Mouse (Mus musculus) intestine, embryonic 14.5 days (tissue): ENCODE measurements at regions not wholly inside any gene's neighbourhood (a gene's known extent, or its start where the extent isn't known, plus 50 kb on each side); places are given as distances from the start of the nearest gene placed in this dataset.
"Not testable (repeated sequence)": the region's sequence is repeated elsewhere in the genome, so short reads cannot be mapped to it uniquely, and the experiment has no call there.

Source experiments
- ATAC-seq: fragments of 200-750 bp; cut with Nextera tagmentation; replicated peaks from 2 replicates; pipeline ENCODE4 v1.8.0; 2017; ENCODE audit warnings: low read depth, moderate number of reproducible peaks, moderate TSS enrichment, moderate library complexity; ENCODE audit not compliant: low FRiP score, low TSS enrichment
- DNase-seq: peaks from one replicate; pipeline ENCODE4 v3.0.0-alpha.2; 2018; ENCODE audit warnings: low spot score
- H3K27ac ChIP-seq: fragments of 300-500 bp; sonication (generic); 2 replicates; pipeline ENCODE4 v1.5.1; 2014; ENCODE audit warnings: low read depth, mild to moderate bottlenecking, control low read depth
- H3K27me3 ChIP-seq: fragments of 300-500 bp; sonication (generic); replicated peaks from 2 replicates; pipeline ENCODE4 v1.6.1; 2014; ENCODE audit warnings: low read length, control low read depth; ENCODE audit not compliant: control insufficient read depth, insufficient read depth
- H3K36me3 ChIP-seq: fragments of 300-500 bp; sonication (generic); 2 replicates; pipeline ENCODE4 v1.6.1; 2014; ENCODE audit warnings: low read length, control low read depth; ENCODE audit not compliant: control insufficient read depth, insufficient read depth
- H3K4me1 ChIP-seq: fragments of 300-500 bp; sonication (generic); replicated peaks from 2 replicates; pipeline ENCODE4 v1.6.1; 2014; ENCODE audit warnings: low read length, control low read depth, mixed read lengths; ENCODE audit not compliant: control insufficient read depth, insufficient read depth
- H3K4me2 ChIP-seq: fragments of 300-500 bp; sonication (generic); 2 replicates; pipeline ENCODE4 v1.6.1; 2014; ENCODE audit warnings: low read length
- H3K4me3 ChIP-seq: fragments of 300-500 bp; sonication (generic); 2 replicates; pipeline ENCODE4 v1.5.1; 2014; ENCODE audit warnings: low read depth, low read length, control low read depth, mixed read lengths
- H3K9ac ChIP-seq: fragments of 300-500 bp; sonication (generic); 2 replicates; pipeline ENCODE4 v1.6.1; 2014; ENCODE audit warnings: mild to moderate bottlenecking, low read length
- H3K9me3 ChIP-seq: fragments of 300-500 bp; sonication (generic); 2 replicates; pipeline ENCODE4 v1.6.1; 2016; ENCODE audit warnings: low read length, control low read depth; ENCODE audit not compliant: control insufficient read depth
- WGBS: fragments of 180-500 bp; shearing (Covaris S2); extraction: QIAGEN DNeasy Blood & Tissue Kit; methylation state at CpG from one replicate; pipeline ENCODE4 v1.1.7; 2014; 5-methylcytosine and 5-hydroxymethylcytosine counted together

- Histone ChIP-seq H3K9me3 (no peaks in the 10 kb centered on the region), H3K9ac (no peak overlapping the region), H3K27me3 (no peaks in the 10 kb centered on the region), H3K27ac (no peak overlapping the region), H3K4me3 (no peak overlapping the region), H3K4me2 (no peak overlapping the region), H3K36me3 (no peaks in the 10 kb centered on the region), H3K4me1 (no peaks in the 10 kb centered on the region)
- DNase-seq (no peak), ATAC-seq (no peak)
- WGBS: 87% methylated on average over 5 of the region's 5 CpGs
These were observed 204.7 kb upstream of the Pclo start for GRCm38 (mm10) chr5:14309981-14310380.

GRCm38 (mm10) chr5:14311729-14312128, 203.0 kb upstream of the Pclo start:
- Histone ChIP-seq H3K27me3 (no peaks in the 10 kb centered on the region), H3K27ac (no peak overlapping the region), H3K4me3 (no peak overlapping the region), H3K4me2 (no peak overlapping the region), H3K36me3 (no peaks in the 10 kb centered on the region), H3K9me3 (no peaks in the 10 kb centered on the region), H3K9ac (no peak overlapping the region), H3K4me1 (no peaks in the 10 kb centered on the region)
- WGBS: 84% methylated on average over 3 of the region's 3 CpGs
- DNase-seq (no peak), ATAC-seq (no peak)

GRCm38 (mm10) chr5:14320216-14320615, 194.5 kb upstream of the Pclo start:
- WGBS: 70% methylated on average over 4 of the region's 4 CpGs
- ATAC-seq (no peak), DNase-seq (no peak)
- Histone ChIP-seq H3K4me2 (no peak overlapping the region), H3K27me3 (no peaks in the 10 kb centered on the region), H3K4me1 (no peaks in the 10 kb centered on the region), H3K9me3 (no peaks in the 10 kb centered on the region), H3K4me3 (no peak overlapping the region), H3K9ac (no peak overlapping the region), H3K36me3 (no peaks in the 10 kb centered on the region), H3K27ac (no peak overlapping the region)

- Histone ChIP-seq H3K9me3 (no peaks in the 10 kb centered on the region), H3K4me3 (no peak overlapping the region), H3K27ac (no peak overlapping the region), H3K4me2 (no peak overlapping the region), H3K9ac (no peak overlapping the region), H3K4me1 (no peaks in the 10 kb centered on the region), H3K27me3 (no peaks in the 10 kb centered on the region), H3K36me3 (no peaks in the 10 kb centered on the region)
- no peak for DNase-seq
- ATAC-seq: no peak
- 68% methylated on average over 1 of the region's 1 CpGs for WGBS
These were observed 192.7 kb upstream of the Pclo start for GRCm38 (mm10) chr5:14322000-14322399.

- no peaks in the 10 kb centered on the region for H3K27me3 ChIP-seq
- 30% methylated on average over 1 of the region's 1 CpGs for WGBS
- DNase-seq: no peak
- H3K36me3 ChIP-seq: no peaks in the 10 kb centered on the region
- ATAC-seq: no peak
- H3K9me3 ChIP-seq: no peaks in the 10 kb centered on the region
- no peak overlapping the region for H3K4me2 ChIP-seq
- H3K4me3 ChIP-seq: no peak overlapping the region
- H3K4me1 ChIP-seq: no peaks in the 10 kb centered on the region
- no peak overlapping the region for H3K9ac ChIP-seq
- H3K27ac ChIP-seq: no peak overlapping the region
These were observed 154.3 kb upstream of the Pclo start for GRCm38 (mm10) chr5:14360446-14360845.

- no peak overlapping the region for H3K4me3 ChIP-seq
- DNase-seq (peak; percentile 77), ATAC-seq (0 out of 2 replicates have a peak, but pooled peaks have one; percentile 55)
- whole genome bisulfite sequencing: 21% methylated on average over 6 of the region's 6 CpGs
- H3K27ac ChIP-seq: no peak overlapping the region
- H3K4me1 ChIP-seq: no peaks in the 10 kb centered on the region
- H3K36me3 ChIP-seq: no peaks in the 10 kb centered on the region
- H3K9ac ChIP-seq: no peak overlapping the region
- no peaks in the 10 kb centered on the region for H3K9me3 ChIP-seq
- no peak overlapping the region for H3K4me2 ChIP-seq
- no peaks in the 10 kb centered on the region for H3K27me3 ChIP-seq
These were observed 125.4 kb upstream of the Pclo start for GRCm38 (mm10) chr5:14389184-14389890.

GRCm38 (mm10) chr5:14391793-14392192, 122.9 kb upstream of the Pclo start:
- Histone ChIP-seq H3K27ac (no peak overlapping the region), H3K9me3 (no peaks in the 10 kb centered on the region), H3K4me3 (no peak overlapping the region), H3K9ac (no peak overlapping the region), H3K4me2 (no peak overlapping the region), H3K4me1 (no peaks in the 10 kb centered on the region), H3K27me3 (no peaks in the 10 kb centered on the region), H3K36me3 (no peaks in the 10 kb centered on the region)
- DNase-seq (no peak), ATAC-seq (no peak)
- WGBS: 76% methylated on average over 3 of the region's 3 CpGs

GRCm38 (mm10) chr5:14403381-14403780, 111.3 kb upstream of the Pclo start:
- H3K4me1 ChIP-seq, H3K27ac ChIP-seq, ATAC-seq, H3K4me3 ChIP-seq, H3K4me2 ChIP-seq, H3K9ac ChIP-seq, H3K9me3 ChIP-seq, H3K27me3 ChIP-seq, DNase-seq, H3K36me3 ChIP-seq: not testable (repeated sequence)
- 70% methylated on average over 7 of the region's 12 CpGs for WGBS

GRCm38 (mm10) chr5:14404344-14404743, 110.4 kb upstream of the Pclo start:
- Histone ChIP-seq H3K9ac (no peak overlapping the region), H3K9me3 (no peaks in the 10 kb centered on the region), H3K4me1 (no peaks in the 10 kb centered on the region), H3K4me2 (no peak overlapping the region), H3K27ac (no peak overlapping the region), H3K36me3 (no peaks in the 10 kb centered on the region), H3K27me3 (no peaks in the 10 kb centered on the region), H3K4me3 (no peak overlapping the region)
- DNase-seq: no peak
- ATAC-seq: no peak
- WGBS: 70% methylated on average over 2 of the region's 2 CpGs
